Mouse (Mus musculus) spleen, adult 2 months (tissue): ENCODE measurements around the gene Cavin4.

Experiments used
- CTCF ChIP-seq: fragments of 200-500 bp; IDR thresholded peaks from 2 replicates; pipeline ENCODE4 v1.5.1; 2011; ENCODE audit warnings: mild to moderate bottlenecking, inconsistent platforms; ENCODE audit not compliant: insufficient read depth, insufficient read length, insufficient replicate concordance; ENCODE audit errors: extremely low read depth
- POLR2A ChIP-seq: fragments of 200-500 bp; IDR thresholded peaks from 2 replicates; pipeline ENCODE4 v1.6.1; 2011; ENCODE audit warnings: low read depth, low read length, inconsistent platforms

GRCm38 (mm10) chr4:48636831-48637230, 26.5 kb upstream of the Cavin4 start:
- no peak for TF ChIP-seq CTCF
- no peak for TF ChIP-seq POLR2A
